Mouse (Mus musculus) MN1 (cell line): ENCODE measurements around the gene Ift88.
"Not testable (repeated sequence)": the region's sequence is repeated elsewhere in the genome, so short reads cannot be mapped to it uniquely, and the experiment has no call there.

ENCODE experiments used
- DNase-seq: peaks from one replicate; pipeline ENCODE4 v3.0.0-alpha.2; 2016; ENCODE audit warnings: low spot score

Ift88 gene

DNA sequence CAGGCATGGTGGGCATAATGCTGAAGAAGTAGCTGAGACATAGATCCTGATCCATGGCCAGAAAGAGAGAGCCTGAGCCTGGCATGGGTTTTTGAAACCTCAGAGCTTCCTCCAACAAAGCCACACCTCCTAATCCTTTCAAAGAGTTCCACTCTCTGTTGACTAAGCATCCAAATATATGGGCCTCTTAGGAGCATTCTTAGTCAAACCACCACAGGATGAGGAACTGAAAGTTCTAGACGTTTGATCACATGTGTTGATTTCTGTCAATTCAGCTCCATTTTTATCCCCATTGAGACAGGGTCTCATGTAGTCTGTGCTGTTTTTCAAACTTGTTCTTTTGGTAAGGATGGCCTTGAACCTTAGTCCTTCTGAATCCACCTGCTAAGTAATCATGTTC is 28.7 kb downstream of the Ift88 start:
- no peak for DNase-seq

GRCm38 (mm10) chr14:57459883-57460282 is 36.0 kb downstream of the Ift88 start:
- no peak for DNase-seq

GRCm38 (mm10) chr14:57460326-57460725 is 36.5 kb downstream of the Ift88 start:
- DNase-seq = not testable (repeated sequence)

DNA sequence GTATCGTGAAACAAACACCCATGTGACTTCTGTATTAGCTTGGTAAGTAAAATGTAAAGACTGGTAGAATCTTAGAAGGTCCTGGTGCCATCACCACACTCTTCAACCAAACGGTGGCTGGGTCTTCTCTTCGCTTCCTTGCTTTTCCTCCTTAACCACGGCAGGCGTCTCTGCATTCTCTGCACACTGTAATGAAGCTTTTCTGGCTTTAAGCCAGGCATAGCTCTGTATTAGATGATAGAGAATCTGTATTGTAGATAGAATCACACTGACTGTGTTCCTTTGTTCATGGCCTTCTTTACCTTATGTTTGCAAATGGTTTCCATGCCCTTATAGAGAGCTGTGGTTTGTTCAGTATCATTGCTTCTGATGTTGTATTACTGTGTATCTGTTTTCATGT is 39.0 kb downstream of the Ift88 start:
- no peak for DNase-seq

DNA sequence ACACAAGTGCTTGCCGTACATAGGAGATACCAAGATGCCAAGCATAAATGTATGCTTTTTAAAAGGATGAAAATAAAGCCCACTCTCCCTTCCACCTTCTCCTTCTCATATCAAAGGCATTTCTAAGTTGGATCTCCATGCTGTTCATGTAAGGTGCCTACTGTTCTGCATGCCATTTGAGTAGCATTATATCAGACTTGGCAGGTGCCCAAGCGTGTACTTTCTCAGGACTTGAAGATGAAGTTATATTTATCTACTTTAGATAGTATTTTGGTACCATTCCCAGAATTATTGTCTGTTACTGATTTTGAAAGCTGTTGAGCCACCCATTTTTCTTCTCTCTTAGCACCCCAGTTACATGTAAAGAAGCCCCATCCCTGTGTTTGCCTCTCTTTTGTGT is 51.2 kb downstream of the Ift88 start:
- no peak for DNase-seq

- no peak for DNase-seq
These were observed 58.4 kb downstream of the Ift88 start for GRCm38 (mm10) chr14:57482262-57482661.

- no peak for DNase-seq
These were observed 60.3 kb downstream of the Ift88 start for GRCm38 (mm10) chr14:57484183-57484582.

- no peak for DNase-seq
These were observed 65.8 kb downstream of the Ift88 start for GRCm38 (mm10) chr14:57489696-57490095.

- DNase-seq = no peak
These were observed 70.0 kb downstream of the Ift88 start for GRCm38 (mm10) chr14:57493840-57494239.

GRCm38 (mm10) chr14:57503729-57504128 is 79.9 kb downstream of the Ift88 start:
- DNase-seq = no peak

GRCm38 (mm10) chr14:57509554-57509953 is 85.7 kb downstream of the Ift88 start:
- DNase-seq = no peak

- DNase-seq = no peak
These were observed 91.4 kb downstream of the Ift88 start for GRCm38 (mm10) chr14:57515156-57515762.

GRCm38 (mm10) chr14:57517001-57517400 is 93.1 kb downstream of the Ift88 start:
- DNase-seq = no peak

DNA sequence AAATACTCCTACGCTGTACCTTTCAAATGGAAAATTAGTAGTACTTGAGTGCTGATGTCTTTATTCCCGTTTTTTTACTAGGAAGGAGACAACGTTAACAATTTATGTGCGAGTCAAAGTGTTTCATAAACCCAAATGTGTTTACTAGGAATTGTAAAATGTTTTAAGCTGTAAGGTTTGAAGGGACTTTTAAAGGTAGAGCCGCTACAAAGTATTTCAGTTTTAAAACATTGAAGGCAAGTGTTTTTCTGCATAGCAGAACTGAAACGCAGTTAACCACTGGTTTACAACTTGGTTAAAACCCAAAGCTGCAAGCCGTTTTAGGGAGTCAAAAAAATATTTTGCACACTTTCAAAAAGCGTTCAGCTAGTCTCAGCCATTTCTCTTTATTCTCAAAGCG is 99.9 kb downstream of the Ift88 start:
- no peak for DNase-seq

- peak; percentile 49 for DNase-seq
These were observed 101.0 kb downstream of the Ift88 start, which contains the start of gene Il17d for GRCm38 (mm10) chr14:57524671-57525387. Il17d (plus strand) TSS chr14:57524777.

- DNase-seq = peak; percentile 67
These were observed 101.7 kb downstream of the Ift88 start for GRCm38 (mm10) chr14:57525388-57526049.

- no peak for DNase-seq
These were observed 102.3 kb downstream of the Ift88 start for GRCm38 (mm10) chr14:57526050-57526623.

DNA sequence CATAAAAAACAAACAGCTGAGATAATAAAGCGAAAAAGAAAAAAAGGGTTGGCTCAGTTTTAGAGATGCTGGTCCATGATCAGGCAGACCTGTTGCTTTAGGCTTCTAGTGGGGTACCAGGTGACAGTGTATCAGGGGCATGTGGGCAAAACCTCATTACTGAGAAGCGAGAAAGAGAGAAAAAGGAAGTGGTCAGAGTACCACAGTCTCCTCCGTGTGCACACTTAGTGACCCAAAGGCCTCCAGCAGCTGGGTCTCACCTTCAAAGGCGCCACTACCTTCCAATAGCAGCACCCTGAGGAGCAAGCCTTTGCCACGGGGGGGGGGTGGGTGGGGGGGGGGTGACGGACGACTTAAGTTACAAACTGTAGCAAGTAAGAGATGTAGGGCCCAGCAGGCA is 103.3 kb downstream of the Ift88 start:
- no peak for DNase-seq

- no peak for DNase-seq
These were observed 103.7 kb downstream of the Ift88 start for GRCm38 (mm10) chr14:57527598-57527997.

DNA sequence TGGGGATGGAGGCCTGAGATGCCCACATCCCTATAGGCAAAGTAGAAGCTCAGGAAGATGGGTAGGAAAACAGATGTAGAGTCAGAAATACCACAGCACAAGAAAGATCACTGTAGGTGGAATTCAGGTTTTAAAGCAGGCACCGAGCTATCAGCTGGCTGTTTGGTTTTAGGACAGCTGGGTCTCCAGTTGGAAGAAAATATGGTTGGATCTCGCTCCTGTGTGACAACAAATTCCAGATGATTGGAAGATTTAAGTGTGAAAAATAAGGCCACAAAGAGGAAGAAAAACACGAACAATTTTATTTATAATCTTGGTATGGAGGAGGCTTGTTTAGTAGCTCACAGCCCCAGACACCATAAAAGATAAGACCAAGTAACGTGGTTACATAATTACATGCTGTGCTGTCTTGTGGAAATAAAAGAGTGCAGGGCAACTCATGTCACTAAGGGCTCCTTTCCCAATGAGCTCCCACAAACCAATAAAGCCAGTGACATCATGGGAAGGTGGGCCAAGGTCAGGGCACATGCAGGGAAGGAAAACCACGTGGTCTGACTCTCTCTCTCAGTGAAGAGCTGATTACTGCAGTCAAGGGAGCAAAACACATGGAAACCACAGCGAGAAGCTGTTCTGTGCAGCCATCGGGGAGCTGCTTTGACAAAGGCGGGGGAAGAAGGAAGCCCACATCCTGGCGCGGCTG is 105.4 kb downstream of the Ift88 start:
- peak; percentile 27 for DNase-seq

DNA sequence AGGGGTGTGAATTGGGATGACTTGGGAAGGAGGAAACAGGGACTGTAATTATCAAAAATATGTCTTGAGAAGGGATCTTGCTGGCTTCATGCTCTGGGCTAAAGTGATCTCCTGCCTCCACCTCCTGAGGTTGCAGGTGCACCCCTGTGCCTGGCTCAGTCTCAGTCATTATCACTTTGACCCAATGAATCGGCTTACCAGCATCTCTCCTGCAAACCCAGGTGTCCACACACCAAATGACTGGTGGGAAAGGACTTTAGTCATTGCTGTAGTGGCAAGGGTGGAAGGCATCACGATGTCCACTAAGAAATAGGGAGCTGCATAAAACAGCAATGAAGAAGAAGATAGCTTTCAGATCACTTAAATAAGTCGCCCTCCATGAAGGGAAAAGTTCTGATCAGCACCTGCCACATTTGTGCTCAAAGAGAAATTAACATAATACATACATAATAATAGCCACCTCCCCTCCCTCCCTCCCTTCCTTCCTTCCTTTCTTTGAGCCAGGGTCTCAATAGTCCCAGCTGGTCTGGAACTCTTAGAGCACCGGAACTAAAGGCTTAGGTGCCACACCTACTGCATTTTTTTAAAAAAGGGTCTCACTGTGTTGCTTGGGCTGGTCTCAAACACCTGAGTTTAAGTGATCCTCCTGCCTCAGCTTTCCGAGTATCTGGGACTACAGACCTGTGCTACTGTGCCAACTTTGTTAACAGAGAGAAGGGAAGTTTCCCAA is 106.1 kb downstream of the Ift88 start:
- no peak for DNase-seq

- no peak for DNase-seq
These were observed 108.7 kb downstream of the Ift88 start for GRCm38 (mm10) chr14:57532577-57532976.
